Mouse (Mus musculus) lung, embryonic 16.5 days (tissue): Measurements from ENCODE around the gene Cped1. TPM values are rescaled to one million over a fixed set of nuclear protein-coding genes. Genes with fewer than 3 reads are reported as not detected.

ENCODE experiments used
- ATAC-seq: fragments of 200-750 bp; cut with Nextera tagmentation; 2 replicates; pipeline ENCODE4 v1.8.0; 2017; ENCODE audit warnings: low read depth, mild to moderate bottlenecking, moderate library complexity
- H3K27ac ChIP-seq: fragments of 300-500 bp; sonication (generic); 2 replicates; pipeline ENCODE4 v1.5.1; 2014; ENCODE audit warnings: mild to moderate bottlenecking, control low read depth, low read length
- H3K27me3 ChIP-seq: fragments of 300-500 bp; sonication (generic); 2 replicates; pipeline ENCODE4 v1.6.1; 2014; ENCODE audit warnings: low read depth, low read length, mixed read lengths; ENCODE audit not compliant: control insufficient read depth, insufficient read depth
- H3K36me3 ChIP-seq: fragments of 300-500 bp; sonication (generic); 2 replicates; pipeline ENCODE4 v1.6.1; 2014; ENCODE audit warnings: low read length; ENCODE audit not compliant: control insufficient read depth, insufficient read depth
- H3K4me1 ChIP-seq: fragments of 300-500 bp; sonication (generic); replicated peaks from 2 replicates; pipeline ENCODE4 v1.6.1; 2014; ENCODE audit warnings: low read length, mixed read lengths; ENCODE audit not compliant: control insufficient read depth, insufficient read depth
- H3K4me2 ChIP-seq: fragments of 300-500 bp; sonication (generic); 2 replicates; pipeline ENCODE4 v1.6.1; 2014; ENCODE audit warnings: low read depth, low read length, control low read depth
- H3K4me3 ChIP-seq: fragments of 300-500 bp; sonication (generic); 2 replicates; pipeline ENCODE4 v1.5.1; 2014; ENCODE audit warnings: mild to moderate bottlenecking, low read length, control low read depth
- H3K9ac ChIP-seq: fragments of 300-500 bp; sonication (generic); 2 replicates; pipeline ENCODE4 v1.6.1; 2014; ENCODE audit warnings: low read length, control low read depth
- H3K9me3 ChIP-seq: fragments of 300-500 bp; sonication (generic); 2 replicates; pipeline ENCODE4 v1.6.1; 2016; ENCODE audit warnings: low read length; ENCODE audit not compliant: control insufficient read depth
- WGBS: fragments of 180-500 bp; shearing (Covaris S2); extraction: QIAGEN DNeasy Blood & Tissue Kit; methylation state at CpG from one replicate; pipeline ENCODE4 v1.1.7; 2014; 5-methylcytosine and 5-hydroxymethylcytosine counted together
- polyA plus RNA-seq: library from polyadenylated mRNA; unstranded; fragments of >200 nt; fragmentation: Nextera tagmentation; extraction: Ambion mirVana; gene quantifications from 2 replicates; pipeline ENCODE4 v1.2.1, GENCODE M21; 2015

Cped1 gene
- 21.9 and 22.1 TPM in 2 replicates for polyA plus RNA-seq

DNA sequence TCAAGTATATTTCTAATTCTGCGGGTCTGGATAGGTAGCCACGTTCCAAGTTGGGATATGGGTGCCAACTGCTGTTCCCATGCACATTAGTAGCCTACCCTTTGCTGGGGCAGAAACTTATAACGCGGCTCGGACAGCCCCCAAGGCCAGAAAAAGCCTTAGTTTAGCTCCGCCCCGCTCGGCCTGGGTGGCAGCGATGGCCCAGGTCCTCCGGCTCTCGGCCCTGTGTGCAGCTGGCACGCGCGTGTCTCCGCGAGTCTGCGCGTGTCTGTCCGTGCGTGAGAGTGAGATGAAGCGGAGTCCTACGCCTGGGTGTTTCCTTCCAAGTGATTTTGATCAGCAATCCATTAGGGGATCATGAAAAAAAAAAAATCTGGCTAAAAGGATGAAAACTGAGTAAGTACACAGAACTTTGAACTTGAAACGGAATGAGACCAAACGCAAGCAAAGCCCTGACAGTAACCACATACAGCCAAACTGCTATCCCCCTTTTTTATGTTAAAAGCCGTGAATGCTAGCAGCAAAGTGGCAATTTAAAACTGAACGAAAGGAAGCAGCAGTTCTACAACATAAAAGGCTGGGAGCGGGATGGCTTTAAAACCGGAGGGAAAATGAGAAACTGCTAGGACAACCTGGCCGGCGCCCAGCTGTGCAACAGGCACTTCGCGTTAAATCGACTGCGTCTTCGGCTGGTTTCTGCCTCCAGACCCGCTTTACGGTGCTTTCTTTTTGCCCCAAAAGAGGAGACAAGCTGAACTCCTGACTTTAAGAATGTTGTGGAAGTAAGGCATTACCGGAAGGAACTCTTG lies at the start of gene Cped1:
TSS of gene Cped1 (plus strand) at position 185 of the 809 bp plus-strand sequence.
- H3K36me3 ChIP-seq = no peaks in the 10 kb centered on the region
- H3K4me3 ChIP-seq = peak within 1 kb of the TSS; percentile 63
- H3K4me2 ChIP-seq = peak within 1 kb of the TSS; percentile 75
- peak within 1 kb of the TSS; percentile 74 for H3K9ac ChIP-seq
- H3K9me3 ChIP-seq = no peaks in the 10 kb centered on the region
- H3K27ac ChIP-seq = peak within 1 kb of the TSS; percentile 73
- peak; percentile 82 for ATAC-seq
- under 1% methylated on average over 38 of the region's 38 CpGs for WGBS
- 0 out of 2 replicates have a peak, but pooled peaks cover 2% of the 10 kb centered on the region for H3K4me1 ChIP-seq
- H3K27me3 ChIP-seq = no peaks in the 10 kb centered on the region

DNA sequence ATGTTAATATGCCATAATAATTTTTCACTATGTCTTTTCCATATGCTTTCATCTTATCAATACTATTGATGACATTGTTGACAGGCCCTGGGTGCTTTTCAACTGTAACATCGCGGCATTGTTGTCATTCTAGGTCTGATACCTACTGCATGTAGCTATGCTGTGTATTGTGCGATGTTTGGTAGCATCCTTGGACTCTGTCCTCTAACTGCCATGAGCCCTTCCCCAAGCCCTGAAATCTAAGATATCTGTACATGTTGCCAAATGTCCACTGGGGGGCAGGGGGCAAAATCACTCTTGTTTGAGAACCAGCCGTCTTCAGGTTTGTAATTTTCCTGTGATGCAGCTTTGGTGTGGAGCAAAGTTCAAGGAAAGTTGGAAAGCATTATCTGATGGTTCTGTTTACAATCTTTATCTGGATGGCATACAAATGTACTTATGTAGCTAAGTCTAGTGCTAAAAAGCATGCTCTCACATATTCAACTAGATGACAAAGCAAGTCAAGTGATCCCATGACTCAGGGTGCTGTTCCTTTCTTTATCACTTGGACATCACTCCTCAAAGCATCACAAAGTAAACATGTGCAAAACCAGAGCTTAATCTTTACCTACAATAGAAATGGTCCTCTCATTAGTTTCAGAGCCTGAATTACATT lies 47.6 kb upstream of the Cped1 start:
- H3K36me3 ChIP-seq = no peaks in the 10 kb centered on the region
- no peak overlapping the region for H3K4me2 ChIP-seq
- no peak for ATAC-seq
- H3K9me3 ChIP-seq = no peaks in the 10 kb centered on the region
- no peak overlapping the region for H3K9ac ChIP-seq
- H3K27me3 ChIP-seq = no peaks in the 10 kb centered on the region
- H3K4me1 ChIP-seq = no peaks in the 10 kb centered on the region
- 73% methylated on average over 4 of the region's 4 CpGs for whole genome bisulfite sequencing
- no peak overlapping the region for H3K4me3 ChIP-seq
- no peak overlapping the region for H3K27ac ChIP-seq

DNA sequence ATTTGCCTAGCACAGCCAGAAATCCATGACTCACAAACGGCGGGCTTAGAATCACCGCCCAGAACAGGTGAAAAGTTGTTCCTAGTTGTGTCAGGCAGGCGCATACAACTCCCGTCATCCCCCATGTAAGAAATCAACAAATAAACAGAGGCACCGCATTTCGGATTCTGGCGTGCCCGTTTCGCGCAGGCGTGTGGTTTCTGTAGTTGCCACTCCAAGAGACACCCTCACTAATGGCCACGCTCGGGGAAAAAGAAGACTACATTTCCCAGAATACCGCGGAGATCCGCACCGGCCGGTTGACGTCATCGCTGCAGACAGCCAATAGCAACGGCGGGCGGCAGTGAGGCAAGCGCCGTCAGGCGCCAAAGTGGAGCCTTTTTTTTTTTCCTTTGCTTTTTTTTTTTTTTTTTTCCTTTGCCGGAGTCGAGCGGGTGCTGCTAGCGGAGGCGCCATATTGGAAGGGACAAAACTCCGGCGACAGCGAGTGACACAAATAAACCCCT lies 36.4 kb upstream of the Cped1 start, which contains the start of gene Ing3:
TSS of gene Ing3 (plus strand) at position 346 of the 506 bp plus-strand sequence.
- H3K9ac ChIP-seq = peak within 1 kb of the TSS; percentile 91
- no peaks in the 10 kb centered on the region for H3K27me3 ChIP-seq
- no peaks in the 10 kb centered on the region for H3K9me3 ChIP-seq
- H3K4me2 ChIP-seq = peak within 1 kb of the TSS; percentile 66
- H3K4me3 ChIP-seq = peak within 1 kb of the TSS; percentile 75
- H3K36me3 ChIP-seq = peaks cover 7% of the 10 kb centered on the region; the same call in 1 of the 2 replicates
- peak; percentile 98 for ATAC-seq
- H3K4me1 ChIP-seq = peaks cover 6% of the 10 kb centered on the region
- H3K27ac ChIP-seq = peak within 1 kb of the TSS; percentile 99
- under 1% methylated on average over 35 of the region's 35 CpGs for WGBS

DNA sequence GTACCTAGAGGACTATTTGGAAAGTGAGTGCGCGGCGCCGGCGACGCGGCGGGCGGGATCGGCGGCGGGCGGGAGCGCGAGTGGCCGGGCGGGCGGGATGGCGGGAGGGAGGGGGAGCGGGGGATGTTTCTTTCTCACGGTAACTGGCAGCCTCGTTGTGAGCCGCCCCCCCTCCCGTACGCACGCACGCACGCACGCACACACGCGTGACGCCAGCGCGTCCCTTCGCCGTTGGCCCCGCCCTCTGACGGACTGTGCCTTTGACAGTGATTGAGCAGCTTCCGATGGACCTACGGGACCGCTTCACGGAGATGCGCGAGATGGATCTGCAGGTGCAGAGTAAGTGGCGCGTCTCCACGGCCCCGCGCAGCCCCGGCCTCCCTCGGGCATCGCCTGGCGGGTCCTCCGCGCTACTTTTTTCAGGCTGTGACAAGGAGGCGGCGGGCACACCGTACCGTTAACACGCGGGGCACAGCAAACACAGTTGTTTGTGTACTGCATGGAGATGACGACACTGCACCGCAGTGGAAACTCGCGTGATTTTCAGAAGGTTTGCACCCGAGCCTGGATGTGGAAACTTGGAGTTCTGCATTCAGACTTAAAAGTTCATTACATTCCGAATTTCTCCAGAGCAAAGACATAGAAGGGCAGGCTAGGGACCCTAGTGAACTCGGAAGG lies 35.8 kb upstream of the Cped1 start:
- Histone ChIP-seq H3K9ac (peak overlapping the region; percentile 91), H3K4me2 (peak overlapping the region; percentile 66), H3K36me3 (peaks cover 7% of the 10 kb centered on the region; the same call in 1 of the 2 replicates), H3K4me1 (peaks cover 6% of the 10 kb centered on the region), H3K4me3 (peak overlapping the region; percentile 75), H3K27me3 (no peaks in the 10 kb centered on the region), H3K9me3 (no peaks in the 10 kb centered on the region), H3K27ac (peak overlapping the region; percentile 99)
- peak; percentile 97 for ATAC-seq
- under 1% methylated on average over 51 of the region's 68 CpGs for WGBS

DNA sequence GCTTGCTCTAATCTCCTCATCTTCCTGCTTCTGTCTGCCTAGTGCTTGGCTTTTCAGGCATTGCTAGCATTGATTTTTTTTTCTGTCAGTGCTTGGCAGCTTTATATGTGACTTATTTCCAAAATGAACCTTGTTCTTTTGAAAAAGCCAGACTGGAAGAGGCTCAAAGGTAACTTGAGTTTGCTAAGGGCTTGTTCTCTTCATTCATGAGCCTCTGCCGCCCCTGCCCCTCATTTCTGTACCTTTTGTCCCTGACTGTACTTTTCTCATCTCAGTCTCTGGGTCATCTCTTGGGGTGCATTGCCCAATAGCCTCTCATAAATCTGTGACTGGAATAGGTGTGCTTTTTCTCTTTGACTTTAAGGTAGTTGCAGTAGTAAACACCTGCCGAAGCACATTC lies 35.0 kb upstream of the Cped1 start:
- Histone ChIP-seq H3K27me3 (no peaks in the 10 kb centered on the region), H3K9me3 (no peaks in the 10 kb centered on the region), H3K4me3 (peak overlapping the region; percentile 75), H3K4me1 (peaks cover 6% of the 10 kb centered on the region), H3K36me3 (peaks cover 7% of the 10 kb centered on the region; the same call in 1 of the 2 replicates), H3K9ac (peak overlapping the region; percentile 91), H3K4me2 (peak overlapping the region; percentile 66), H3K27ac (no peak overlapping the region)
- ATAC-seq = no peak
- WGBS = 76% methylated on average over 2 of the region's 2 CpGs

DNA sequence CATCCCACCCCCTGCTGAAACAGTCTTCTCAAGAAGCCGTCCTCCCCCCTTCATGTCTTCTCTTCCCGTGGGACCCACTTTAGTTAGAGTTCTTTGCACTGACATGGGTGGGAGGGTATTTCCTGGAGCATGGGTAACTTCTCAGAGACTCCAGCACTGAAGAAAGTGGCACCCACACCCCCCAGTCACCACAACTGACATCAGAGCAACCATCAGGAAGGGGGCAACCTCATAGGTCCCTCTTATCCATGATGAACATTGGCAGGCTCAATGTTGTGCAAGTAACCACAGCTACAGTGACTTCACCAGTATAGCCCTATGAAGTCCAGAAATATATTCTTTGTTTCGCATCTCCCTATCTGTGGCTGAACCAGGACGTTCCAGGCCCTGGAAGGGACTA lies 30.2 kb upstream of the Cped1 start:
- Histone ChIP-seq H3K4me1 (peaks cover 5% of the 10 kb centered on the region), H3K27ac (no peak overlapping the region), H3K36me3 (peaks cover 11% of the 10 kb centered on the region), H3K27me3 (no peaks in the 10 kb centered on the region), H3K4me3 (no peak overlapping the region), H3K4me2 (no peak overlapping the region), H3K9me3 (no peaks in the 10 kb centered on the region), H3K9ac (no peak overlapping the region)
- ATAC-seq = no peak
- WGBS = 91% methylated on average over 4 of the region's 4 CpGs

DNA sequence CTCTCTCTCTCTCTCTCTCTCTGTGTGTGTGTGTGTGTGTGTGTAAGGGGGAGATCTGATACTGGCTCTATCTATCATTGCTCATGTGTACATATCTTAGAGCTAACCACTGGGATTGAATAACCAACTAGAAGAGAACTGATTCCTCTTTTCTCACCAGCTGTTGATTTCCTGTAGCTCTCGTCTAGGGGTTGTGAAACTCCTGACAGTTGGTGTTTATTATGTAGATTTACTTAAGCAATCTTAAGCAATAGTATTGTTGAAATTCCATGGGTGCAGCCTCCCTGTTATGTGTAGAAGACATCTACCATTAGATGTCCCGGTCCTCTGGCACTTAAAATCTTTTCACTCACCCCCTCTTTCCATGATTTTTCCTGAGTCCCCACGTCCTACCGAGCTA lies 26.8 kb upstream of the Cped1 start:
- no peak overlapping the region for H3K9ac ChIP-seq
- H3K27me3 ChIP-seq = no peaks in the 10 kb centered on the region
- peak; percentile 45; the same call in 1 of the 2 replicates for ATAC-seq
- no peak overlapping the region for H3K4me3 ChIP-seq
- no peaks in the 10 kb centered on the region for H3K9me3 ChIP-seq
- no peaks in the 10 kb centered on the region for H3K4me1 ChIP-seq
- H3K36me3 ChIP-seq = peaks cover 5% of the 10 kb centered on the region
- no peak overlapping the region for H3K4me2 ChIP-seq
- no peak overlapping the region for H3K27ac ChIP-seq
- WGBS = 71% methylated on average over 4 of the region's 4 CpGs

DNA sequence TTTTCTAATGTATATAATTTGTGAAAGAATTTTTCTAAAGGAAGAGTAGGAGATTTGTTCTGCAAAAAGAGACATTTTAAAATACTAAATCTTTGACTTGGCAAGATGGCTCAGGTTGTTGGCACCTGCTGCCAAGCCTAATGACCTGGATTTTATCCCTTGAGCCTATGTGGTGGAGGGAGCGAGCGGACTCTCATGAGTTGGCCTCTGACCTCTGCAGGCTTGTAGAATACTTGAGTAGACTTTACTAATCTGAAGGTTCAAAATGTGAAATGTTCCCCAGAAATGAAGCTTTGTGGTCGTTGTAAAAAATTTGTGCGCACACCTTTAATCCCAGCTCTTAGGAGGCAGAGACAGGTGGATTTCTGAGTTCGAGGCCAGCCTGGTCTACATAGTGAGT lies 25.8 kb upstream of the Cped1 start:
- H3K9me3 ChIP-seq = no peaks in the 10 kb centered on the region
- H3K27me3 ChIP-seq = no peaks in the 10 kb centered on the region
- H3K4me1 ChIP-seq = no peaks in the 10 kb centered on the region
- H3K36me3 ChIP-seq = peaks cover 5% of the 10 kb centered on the region
- no peak overlapping the region for H3K27ac ChIP-seq
- no peak for ATAC-seq
- H3K9ac ChIP-seq = no peak overlapping the region
- H3K4me3 ChIP-seq = no peak overlapping the region
- H3K4me2 ChIP-seq = no peak overlapping the region
- WGBS = 93% methylated on average over 5 of the region's 5 CpGs
